8 mouse cellular contexts compared by ENCODE assay signal in genomic region chr11:118289999-118290889, GRCm38 (mm10). TPM values are rescaled to one million over a fixed set of nuclear protein-coding genes. Genes with fewer than 3 reads are reported as not detected.
DNase-seq lines count a peak whose midpoint lies in the region; ATAC-seq and TF ChIP-seq lines count a peak whose summit lies in the region.

Gene Usp36 (minus strand): TSS chr11:118290244.

- H3K4me3 ChIP-seq in cortical plate, adult 2 months (ENCODE audit: insufficient read depth, low read length) = peak within 1 kb of the TSS; percentile 91
- peak within 1 kb of the TSS; percentile 100 for H3K4me3 ChIP-seq in megakaryocyte, embryonic 14.5 days (replicated peaks)

- peak within 1 kb of the TSS; percentile 22; the same call in 1 of the 2 replicates for H3K27ac ChIP-seq in cortical plate, adult 2 months (ENCODE audit: insufficient read depth, low read length)

- peaks cover 27% of the 10 kb centered on the region for H3K36me3 ChIP-seq in megakaryocyte, embryonic 14.5 days (replicated peaks; ENCODE audit: low read length)

- peak; percentile 96 for ATAC-seq in activated CD4-positive, CD25-positive, alpha-beta regulatory T cell, adult 4 months

- H3K9me3 ChIP-seq in megakaryocyte, embryonic 14.5 days = peaks cover 11% of the 10 kb centered on the region

- peak; percentile 98 to 100 for DNase-seq in gastrocnemius, adult 8-10 months (ENCODE audit: low spot score in 2 of 2)
- DNase-seq in hindlimb bud, embryonic 11.5 days (ENCODE audit: extremely low spot score, low read depth, low spot score) = peak; percentile 97
- peak; percentile 99 to 100 for DNase-seq in left cerebral cortex, adult 8-10 months (ENCODE audit: low spot score in 2 of 2)
- DNase-seq in right cerebral cortex, postnatal 10 days (ENCODE audit: low spot score in 2 of 2) = peak; percentile 100
- peak; percentile 99 for DNase-seq in urinary bladder, postnatal 25 days (ENCODE audit: low spot score)

- peaks cover 13% of the 10 kb centered on the region for H3K27me3 ChIP-seq in megakaryocyte, embryonic 14.5 days (replicated peaks)

- no peak for TF ChIP-seq CTCF in cortical plate, adult 2 months (IDR thresholded peaks at IDR 0.05; ENCODE audit: extremely low read depth, insufficient read depth, low read length)

- peaks cover 4% of the 10 kb centered on the region; the same call in 1 of the 2 replicates for H3K4me1 ChIP-seq in cortical plate, adult 2 months (ENCODE audit: control insufficient read depth, insufficient read depth, low read length)
- H3K4me1 ChIP-seq in megakaryocyte, embryonic 14.5 days = peaks cover 44% of the 10 kb centered on the region

- peak; percentile 99 for TF ChIP-seq POLR2A in cortical plate, adult 2 months (IDR thresholded peaks at IDR 0.05; ENCODE audit: extremely low read depth, insufficient read depth, low read length)

RNA-seq across cellular contexts. Expression of gene Usp36, which starts in this region (rescaled TPM):
- polyA plus RNA-seq in activated CD4-positive, CD25-positive, alpha-beta regulatory T cell, adult 4 months (2017; shearing (Covaris generic)) = 10 to 100 TPM; 15.6 to 15.8 TPM
- 26.7 and 27.3 TPM in 2 replicates for polyA plus RNA-seq in cortical plate, adult 2 months (2012; rRNA removed)
- total RNA-seq in gastrocnemius, adult 8-10 months (2022) = 10 to 100 TPM; 13.1 to 16.7 (median 14.8) TPM
- 10 to 100 TPM; 29.6 to 33.3 (median 30.1) TPM for total RNA-seq in left cerebral cortex, adult 8-10 months (2022)
- polyA plus RNA-seq in megakaryocyte, embryonic 14.5 days (2012; ENCODE audit: insufficient read depth, low replicate concordance) = 14.8 and 17.4 TPM in 2 replicates

Comparison
In these comparisons a context has a peak if more than half of its experiments do, and no peak if none do; other contexts are left out.
1. Peak in every context shown above with its lines: DNase-seq, ATAC-seq, H3K4me3 ChIP-seq and H3K27ac ChIP-seq.